Mouse (Mus musculus): Measurements from ENCODE around the gene Sema4a.

DNA sequence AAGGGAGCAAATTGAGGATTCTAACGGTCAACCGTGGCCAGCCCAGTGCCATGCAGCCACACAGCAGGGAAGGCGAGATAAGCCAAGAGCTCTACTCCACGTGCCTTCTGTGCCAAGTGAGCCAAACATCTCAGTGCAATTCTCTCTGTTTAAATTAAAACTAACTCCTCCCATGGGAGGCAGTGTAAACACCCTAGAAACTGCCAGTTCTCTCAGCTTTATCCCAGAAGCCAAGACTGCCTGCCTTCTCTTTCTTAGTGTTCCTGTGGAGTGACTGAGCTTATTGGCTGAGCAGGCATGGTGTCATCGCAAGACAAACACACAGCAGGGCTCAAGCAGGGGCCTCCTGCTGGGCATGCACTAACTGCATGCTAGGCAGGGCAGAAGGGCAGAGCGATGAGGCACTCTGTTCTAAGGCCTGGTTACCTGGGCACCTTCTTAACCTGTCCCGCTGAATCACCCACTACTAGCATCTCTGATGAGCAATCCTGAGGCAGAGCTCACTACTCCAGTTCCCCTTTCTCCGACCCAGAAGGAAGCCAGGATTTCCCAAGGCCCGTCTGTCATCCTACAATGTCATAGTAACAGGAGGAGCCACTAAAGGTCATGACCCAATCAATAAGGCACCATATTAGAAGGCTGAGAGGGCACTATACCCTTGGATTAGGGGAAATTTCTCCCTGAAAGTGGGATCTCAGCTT lies 38.8 kb downstream of the Sema4a start:
- no peak for TF ChIP-seq EP300 (IDR thresholded peaks at IDR 0.05; ENCODE audit: low read depth)
- TF ChIP-seq CTCF (IDR thresholded peaks at IDR 0.05; ENCODE audit: low read depth): no peak

All from heart, postnatal 0 days (tissue).